Mouse (Mus musculus) stomach, embryonic 16.5 days (tissue): ENCODE measurements around the gene Slc38a10. TPM values are rescaled to one million over a fixed set of nuclear protein-coding genes. Genes with fewer than 3 reads are reported as not detected.

Experiments
- ATAC-seq: fragments of 200-750 bp; cut with Nextera tagmentation; 2 replicates; pipeline ENCODE4 v1.8.0; 2017; ENCODE audit warnings: moderate number of reproducible peaks, moderate TSS enrichment; ENCODE audit not compliant: insufficient read depth, low FRiP score
- H3K27ac ChIP-seq: fragments of 300-500 bp; sonication (generic); 2 replicates; pipeline ENCODE4 v1.5.1; 2014; ENCODE audit warnings: low read length
- H3K27me3 ChIP-seq: fragments of 300-500 bp; sonication (generic); 2 replicates; pipeline ENCODE4 v1.6.1; 2014; ENCODE audit warnings: low read length, control low read depth, mixed read lengths; ENCODE audit not compliant: control insufficient read depth, insufficient read depth
- H3K36me3 ChIP-seq: fragments of 300-500 bp; sonication (generic); 2 replicates; pipeline ENCODE4 v1.6.1; 2014; ENCODE audit warnings: low read length; ENCODE audit not compliant: control insufficient read depth, insufficient read depth
- H3K4me1 ChIP-seq: fragments of 300-500 bp; sonication (generic); 2 replicates; pipeline ENCODE4 v1.6.1; 2014; ENCODE audit warnings: low read length, control low read depth, mixed read lengths; ENCODE audit not compliant: control insufficient read depth, insufficient read depth
- H3K4me2 ChIP-seq: fragments of 300-500 bp; sonication (generic); 2 replicates; pipeline ENCODE4 v1.6.1; 2014; ENCODE audit warnings: low read depth, low read length, mixed read lengths
- H3K4me3 ChIP-seq: fragments of 300-500 bp; sonication (generic); replicated peaks from 2 replicates; pipeline ENCODE4 v1.5.1; 2014; ENCODE audit warnings: mild to moderate bottlenecking, low read length
- H3K9ac ChIP-seq: fragments of 300-500 bp; sonication (generic); 2 replicates; pipeline ENCODE4 v1.6.1; 2014; ENCODE audit warnings: low read length
- H3K9me3 ChIP-seq: fragments of 300-500 bp; sonication (generic); replicated peaks from 2 replicates; pipeline ENCODE4 v1.6.1; 2016; ENCODE audit warnings: low read length, control low read depth; ENCODE audit not compliant: control insufficient read depth
- WGBS: fragments of 180-500 bp; shearing (Covaris S2); extraction: QIAGEN DNeasy Blood & Tissue Kit; methylation state at CpG from one replicate; pipeline ENCODE4 v1.1.7; 2014; 5-methylcytosine and 5-hydroxymethylcytosine counted together
- polyA plus RNA-seq: library from polyadenylated mRNA; unstranded; fragments of >200 nt; fragmentation: Nextera tagmentation; extraction: Ambion mirVana; gene quantifications from 2 replicates; pipeline ENCODE4 v1.2.1, GENCODE M21; 2015

Gene Slc38a10
- polyA plus RNA-seq, 1 experiment from 2014 or later, result 95.9 TPM

GRCm38 (mm10) chr11:120134847-120135530, 16.2 kb downstream of the Slc38a10 start:
- 82% methylated on average over 9 of the region's 9 CpGs for WGBS
- ATAC-seq, result no peak

GRCm38 (mm10) chr11:120134148-120134547, 17.0 kb downstream of the Slc38a10 start:
- no peak for ATAC-seq
- Histone ChIP-seq H3K4me3 (no peak overlapping the region), H3K9me3 (no peaks in the 10 kb centered on the region), H3K27me3 (no peaks in the 10 kb centered on the region), H3K27ac (no peak overlapping the region), H3K4me1 (peaks cover 33% of the 10 kb centered on the region), H3K9ac (no peak overlapping the region), H3K4me2 (no peak overlapping the region), H3K36me3 (no peaks in the 10 kb centered on the region)
- 75% methylated on average over 5 of the region's 5 CpGs for WGBS

More at GRCm38 (mm10) chr11:120134847-120135530, 16.2 kb downstream of the Slc38a10 start:
- Histone ChIP-seq H3K27ac (no peak overlapping the region), H3K4me3 (no peak overlapping the region), H3K9ac (no peak overlapping the region), H3K36me3 (peaks cover 3% of the 10 kb centered on the region; the same call in 1 of the 2 replicates), H3K9me3 (no peaks in the 10 kb centered on the region), H3K4me2 (no peak overlapping the region), H3K27me3 (no peaks in the 10 kb centered on the region), H3K4me1 (peaks cover 33% of the 10 kb centered on the region)

GRCm38 (mm10) chr11:120129281-120129680, 21.9 kb downstream of the Slc38a10 start:
- Histone ChIP-seq H3K9ac (no peak overlapping the region), H3K4me3 (no peak overlapping the region), H3K27me3 (no peaks in the 10 kb centered on the region), H3K36me3 (no peaks in the 10 kb centered on the region), H3K4me2 (no peak overlapping the region), H3K27ac (no peak overlapping the region), H3K9me3 (no peaks in the 10 kb centered on the region), H3K4me1 (no peaks in the 10 kb centered on the region)
- no peak for ATAC-seq
- WGBS, result 84% methylated on average over 7 of the region's 7 CpGs

- no peaks in the 10 kb centered on the region for H3K36me3 ChIP-seq
- no peak for ATAC-seq
- no peak overlapping the region for H3K4me2 ChIP-seq
These were observed 24.3 kb downstream of the Slc38a10 start for GRCm38 (mm10) chr11:120126845-120127244.

GRCm38 (mm10) chr11:120122126-120122525, 29.0 kb downstream of the Slc38a10 start:
- Histone ChIP-seq H3K27me3 (no peaks in the 10 kb centered on the region), H3K9me3 (no peaks in the 10 kb centered on the region), H3K4me3 (no peak overlapping the region), H3K36me3 (no peaks in the 10 kb centered on the region), H3K4me2 (no peak overlapping the region), H3K9ac (no peak overlapping the region), H3K4me1 (no peaks in the 10 kb centered on the region), H3K27ac (no peak overlapping the region)
- WGBS, result 85% methylated on average over 12 of the region's 12 CpGs
- no peak for ATAC-seq

More at GRCm38 (mm10) chr11:120126845-120127244, 24.3 kb downstream of the Slc38a10 start:
- Histone ChIP-seq H3K9ac (no peak overlapping the region), H3K27ac (no peak overlapping the region), H3K4me3 (no peak overlapping the region), H3K27me3 (no peaks in the 10 kb centered on the region), H3K9me3 (no peaks in the 10 kb centered on the region), H3K4me1 (no peaks in the 10 kb centered on the region)
- WGBS, result 92% methylated on average over 2 of the region's 2 CpGs

GRCm38 (mm10) chr11:120120642-120121420, 30.3 kb downstream of the Slc38a10 start:
- WGBS, result 77% methylated on average over 17 of the region's 17 CpGs
- Histone ChIP-seq H3K27me3 (no peaks in the 10 kb centered on the region), H3K36me3 (no peaks in the 10 kb centered on the region), H3K9me3 (no peaks in the 10 kb centered on the region), H3K27ac (no peak overlapping the region), H3K4me2 (no peak overlapping the region), H3K9ac (no peak overlapping the region), H3K4me3 (no peak overlapping the region), H3K4me1 (no peaks in the 10 kb centered on the region)
- ATAC-seq, result no peak

GRCm38 (mm10) chr11:120119936-120120541, 31.1 kb downstream of the Slc38a10 start:
- no peak overlapping the region for H3K4me3 ChIP-seq
- no peak for ATAC-seq
- no peaks in the 10 kb centered on the region for H3K36me3 ChIP-seq
- H3K4me2 ChIP-seq, result no peak overlapping the region
- H3K27me3 ChIP-seq, result no peaks in the 10 kb centered on the region
- H3K9me3 ChIP-seq, result no peaks in the 10 kb centered on the region
- H3K27ac ChIP-seq, result no peak overlapping the region
- H3K4me1 ChIP-seq, result no peaks in the 10 kb centered on the region
- WGBS, result 83% methylated on average over 10 of the region's 10 CpGs
- H3K9ac ChIP-seq, result no peak overlapping the region

GRCm38 (mm10) chr11:120119108-120119507, 32.0 kb downstream of the Slc38a10 start:
- ATAC-seq, result no peak
- Histone ChIP-seq H3K27ac (no peak overlapping the region), H3K36me3 (no peaks in the 10 kb centered on the region), H3K4me2 (no peak overlapping the region), H3K9me3 (no peaks in the 10 kb centered on the region), H3K4me3 (no peak overlapping the region), H3K4me1 (no peaks in the 10 kb centered on the region), H3K27me3 (no peaks in the 10 kb centered on the region), H3K9ac (no peak overlapping the region)
- WGBS, result 91% methylated on average over 7 of the region's 7 CpGs

GRCm38 (mm10) chr11:120117626-120118025, 33.5 kb downstream of the Slc38a10 start:
- Histone ChIP-seq H3K27ac (no peak overlapping the region), H3K4me3 (no peak overlapping the region), H3K9ac (no peak overlapping the region), H3K27me3 (no peaks in the 10 kb centered on the region), H3K36me3 (no peaks in the 10 kb centered on the region), H3K4me2 (no peak overlapping the region), H3K9me3 (no peaks in the 10 kb centered on the region), H3K4me1 (no peaks in the 10 kb centered on the region)
- WGBS, result 78% methylated on average over 2 of the region's 2 CpGs
- no peak for ATAC-seq
